Mouse (Mus musculus) liver, postnatal 0 days (tissue): Measurements from ENCODE around the gene Fbxo41.

ENCODE experiments used
- CTCF ChIP-seq: sonication (generic); IDR thresholded peaks from 2 replicates; pipeline ENCODE4 v1.5.1; 2016; ENCODE audit warnings: antibody characterized with exemption, low read depth
- EP300 ChIP-seq: IDR thresholded peaks from 2 replicates; pipeline ENCODE4 v1.6.1; 2016; ENCODE audit warnings: antibody characterized with exemption, low read depth, mild to moderate bottlenecking

GRCm38 (mm10) chr6:85522825-85523224 is 20.0 kb upstream of the Fbxo41 start:
- TF ChIP-seq CTCF (no peak), EP300 (no peak)
